Mouse (Mus musculus): Measurements from ENCODE around the gene Dnaja1. TPM values are rescaled to one million over a fixed set of nuclear protein-coding genes. Genes with fewer than 3 reads are reported as not detected.
A peak's percentile ranks its signal among the peaks of the same experiment; 100 is the strongest.

Gene Dnaja1
- polyA plus RNA-seq, 1 experiment from 2014 or later = 261 TPM

DNA sequence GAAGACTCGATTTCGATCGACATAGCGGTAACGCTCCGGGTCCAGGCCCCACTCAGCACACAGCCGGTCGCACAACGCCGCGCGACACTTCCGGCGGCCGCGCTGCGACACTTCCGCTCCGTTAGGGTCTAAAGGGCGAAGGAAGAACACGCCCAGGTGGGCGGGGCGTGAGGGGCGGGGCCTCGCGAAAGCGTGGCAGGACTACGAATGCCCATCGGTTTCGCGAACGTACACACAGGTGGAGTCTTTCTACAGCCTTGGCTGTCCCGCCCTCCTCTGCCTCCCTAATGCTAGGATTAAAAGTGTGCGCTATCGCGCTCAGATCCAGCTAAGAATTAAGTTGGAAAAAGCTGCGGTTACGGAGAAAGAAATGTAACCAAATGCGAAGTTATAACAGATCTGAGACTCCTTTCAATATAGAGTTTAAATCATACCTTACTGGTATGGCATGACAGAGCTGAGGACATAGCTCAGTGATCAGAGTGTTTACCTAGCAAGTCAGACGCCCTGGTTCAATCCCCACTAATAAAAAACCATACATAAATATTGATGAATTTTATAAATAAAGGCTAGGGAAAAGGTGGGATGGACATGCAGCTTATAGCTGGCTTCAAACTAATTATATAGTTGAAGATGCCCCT lies 36.0 kb downstream of the Dnaja1 start, which contains the start of gene Smu1:
Gene Smu1, minus strand, starts transcription at position 144 of the 641 bp plus-strand sequence.
- Histone ChIP-seq H3K36me3 (peaks cover 31% of the 10 kb centered on the region), H3K4me1 (peaks cover 9% of the 10 kb centered on the region), H3K4me2 (peak within 1 kb of the TSS; percentile 73), H3K9me3 (replicated peaks) (no peaks in the 10 kb centered on the region), H3K4me3 (peak within 1 kb of the TSS; percentile 93), H3K9ac (peak within 1 kb of the TSS; percentile 84), H3K27ac (peak within 1 kb of the TSS; percentile 84), H3K27me3 (replicated peaks) (peaks cover 10% of the 10 kb centered on the region; the same call in 1 of the 2 replicates)
- under 1% methylated on average over 40 of the region's 40 CpGs for WGBS (ENCODE audit: insufficient replicate concordance)
- peak; percentile 96 for ATAC-seq

DNA sequence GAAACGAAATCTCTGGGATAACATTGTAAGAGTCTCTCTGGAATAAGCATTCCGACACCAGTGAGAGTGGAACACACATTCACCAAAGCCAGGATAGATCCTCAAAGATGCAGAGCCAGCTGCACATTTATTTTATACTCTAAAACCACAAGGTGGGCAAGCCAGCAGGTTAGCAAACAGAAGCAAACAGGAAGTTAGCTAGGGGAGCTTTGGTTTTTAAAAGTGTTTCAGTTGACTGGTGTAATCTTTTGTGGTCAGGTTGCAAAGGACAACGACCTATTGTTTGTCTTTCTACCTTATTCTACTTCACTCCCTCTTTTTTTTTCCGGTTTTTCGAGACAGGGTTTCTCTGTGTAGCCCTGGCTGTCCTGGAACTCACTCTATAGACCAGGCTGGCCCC lies 37.9 kb downstream of the Dnaja1 start:
- 39% methylated on average over 5 of the region's 5 CpGs for WGBS (ENCODE audit: insufficient replicate concordance)
- Histone ChIP-seq H3K4me2 (no peak overlapping the region), H3K27ac (no peak overlapping the region), H3K9me3 (replicated peaks) (no peaks in the 10 kb centered on the region), H3K27me3 (replicated peaks) (peaks cover 12% of the 10 kb centered on the region; the same call in 1 of the 2 replicates), H3K9ac (no peak overlapping the region), H3K4me1 (peaks cover 9% of the 10 kb centered on the region), H3K36me3 (peaks cover 11% of the 10 kb centered on the region), H3K4me3 (no peak overlapping the region)
- no peak for ATAC-seq

DNA sequence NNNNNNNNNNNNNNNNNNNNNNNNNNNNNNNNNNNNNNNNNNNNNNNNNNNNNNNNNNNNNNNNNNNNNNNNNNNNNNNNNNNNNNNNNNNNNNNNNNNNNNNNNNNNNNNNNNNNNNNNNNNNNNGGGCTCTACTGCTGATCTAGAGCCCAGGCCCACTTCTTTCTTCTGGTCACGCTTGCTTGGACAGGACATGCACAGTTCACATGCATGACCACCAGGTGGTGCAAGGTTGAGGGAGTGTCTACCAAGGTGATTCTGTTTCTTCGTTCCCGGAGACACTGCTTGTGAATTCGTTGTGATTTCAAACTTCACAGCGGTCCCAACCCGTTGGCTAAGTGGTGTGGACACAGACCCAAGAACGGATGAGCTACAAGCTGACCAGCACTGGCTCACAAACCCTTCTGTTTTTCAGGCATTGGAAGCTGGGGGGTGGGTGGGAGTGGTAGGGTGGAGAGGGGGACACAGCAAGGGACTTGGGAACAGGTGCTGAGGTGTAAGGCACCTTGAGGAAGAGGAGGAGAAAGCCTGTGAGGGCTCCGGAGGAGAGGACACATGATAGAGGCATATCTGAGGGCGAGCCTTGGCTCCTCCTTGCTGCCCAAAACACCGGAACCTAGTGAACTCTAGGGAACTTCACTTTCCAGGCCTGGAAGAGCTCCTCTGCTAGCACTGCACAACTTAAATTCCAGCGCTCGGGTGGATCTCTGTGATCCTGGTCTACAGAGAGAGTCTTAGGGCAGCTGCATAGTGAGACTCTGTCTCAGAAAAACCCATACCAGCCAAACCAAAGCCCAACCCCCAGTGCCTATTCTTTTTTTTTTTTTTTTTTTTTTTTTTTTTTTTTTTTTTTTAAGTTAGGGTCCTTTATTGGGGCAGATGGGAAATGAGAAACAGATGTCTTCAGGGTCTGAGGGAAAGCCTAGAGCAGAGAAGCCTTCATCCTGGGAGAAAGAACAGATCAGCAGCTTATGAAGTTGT lies 52.6 kb downstream of the Dnaja1 start:
- no peak overlapping the region for H3K27ac ChIP-seq
- ATAC-seq = 0 out of 2 replicates have a peak, but pooled peaks have one; percentile 28
- WGBS (ENCODE audit: insufficient replicate concordance) = 12% methylated on average over 12 of the region's 12 CpGs
- H3K9me3 ChIP-seq (replicated peaks) = no peaks in the 10 kb centered on the region
- peaks cover 61% of the 10 kb centered on the region for H3K4me1 ChIP-seq
- 0 out of 2 replicates have a peak overlapping the region, but pooled peaks have one; percentile 17 for H3K4me3 ChIP-seq
- no peaks in the 10 kb centered on the region for H3K27me3 ChIP-seq (replicated peaks)
- no peak overlapping the region for H3K9ac ChIP-seq
- H3K36me3 ChIP-seq = no peaks in the 10 kb centered on the region
- peak overlapping the region; percentile 57 for H3K4me2 ChIP-seq

DNA sequence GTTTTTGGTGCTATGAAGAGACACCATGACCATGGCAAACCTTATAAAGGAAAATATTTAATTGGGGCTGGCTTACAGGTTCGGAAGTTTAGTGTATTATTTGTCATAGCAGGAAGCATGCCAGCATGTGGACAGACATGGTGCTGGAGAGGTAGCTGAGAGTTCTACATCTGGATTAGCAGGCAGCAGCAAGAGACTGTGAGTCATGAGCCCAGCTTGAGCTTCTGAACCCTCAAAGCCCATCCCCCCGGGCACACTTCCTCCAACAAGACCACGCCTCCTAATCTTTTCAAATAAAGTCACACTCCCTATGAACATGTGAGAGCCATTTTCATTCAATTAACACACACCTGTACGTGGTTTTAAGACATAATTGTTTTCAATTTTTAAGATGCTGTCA lies 54.5 kb downstream of the Dnaja1 start:
- peaks cover 67% of the 10 kb centered on the region for H3K4me1 ChIP-seq
- no peak for ATAC-seq
- H3K27ac ChIP-seq = no peak overlapping the region
- no peak overlapping the region for H3K9ac ChIP-seq
- H3K36me3 ChIP-seq = no peaks in the 10 kb centered on the region
- H3K27me3 ChIP-seq (replicated peaks) = no peaks in the 10 kb centered on the region
- H3K4me3 ChIP-seq = no peak overlapping the region
- no peak overlapping the region for H3K4me2 ChIP-seq
- H3K9me3 ChIP-seq (replicated peaks) = no peaks in the 10 kb centered on the region
- WGBS (ENCODE audit: insufficient replicate concordance) = 42% methylated on average over 4 of the region's 4 CpGs

DNA sequence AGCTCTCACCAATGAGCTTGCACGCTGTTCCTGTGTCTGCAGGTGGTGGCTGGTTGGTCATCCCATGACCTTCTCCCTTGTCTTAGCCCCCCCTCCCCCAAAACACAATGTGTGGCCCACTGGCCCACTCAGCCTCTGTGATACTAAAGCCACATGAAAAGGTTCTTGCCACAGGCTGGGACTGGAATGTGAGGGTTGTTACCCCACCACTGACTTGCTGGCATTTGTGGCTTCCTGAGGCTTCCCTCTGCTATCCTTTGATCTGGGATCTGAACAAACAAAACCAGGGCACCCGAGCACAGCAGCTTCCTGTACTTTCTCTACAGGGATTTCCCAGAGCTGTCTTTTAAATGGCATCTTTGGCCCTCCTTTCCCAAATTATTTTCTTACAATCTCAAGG lies 55.2 kb downstream of the Dnaja1 start:
- no peak for ATAC-seq
- 44% methylated on average over 2 of the region's 2 CpGs for WGBS (ENCODE audit: insufficient replicate concordance)
- no peak overlapping the region for H3K27ac ChIP-seq

GRCm38 (mm10) chr4:40778656-40779055 lies 56.7 kb downstream of the Dnaja1 start:
- H3K4me1 ChIP-seq = peaks cover 61% of the 10 kb centered on the region
- no peaks in the 10 kb centered on the region for H3K27me3 ChIP-seq (replicated peaks)
- no peak overlapping the region for H3K9ac ChIP-seq
- no peak for ATAC-seq
- no peak overlapping the region for H3K4me3 ChIP-seq
- H3K4me2 ChIP-seq = no peak overlapping the region
- H3K27ac ChIP-seq = no peak overlapping the region
- no peaks in the 10 kb centered on the region for H3K9me3 ChIP-seq (replicated peaks)
- WGBS (ENCODE audit: insufficient replicate concordance) = 57% methylated on average over 6 of the region's 6 CpGs
- no peaks in the 10 kb centered on the region for H3K36me3 ChIP-seq

More for the DNA sequence above, 55.2 kb downstream of the Dnaja1 start:
- no peak overlapping the region for H3K4me2 ChIP-seq
- no peak overlapping the region for H3K9ac ChIP-seq
- H3K36me3 ChIP-seq = no peaks in the 10 kb centered on the region
- no peaks in the 10 kb centered on the region for H3K9me3 ChIP-seq (replicated peaks)
- H3K4me3 ChIP-seq = no peak overlapping the region
- peaks cover 67% of the 10 kb centered on the region for H3K4me1 ChIP-seq
- H3K27me3 ChIP-seq (replicated peaks) = no peaks in the 10 kb centered on the region

- WGBS (ENCODE audit: insufficient replicate concordance) = 4% methylated on average over 3 of the region's 3 CpGs
- H3K4me3 ChIP-seq = no peak overlapping the region
- peak overlapping the region; percentile 64 for H3K27ac ChIP-seq
- no peaks in the 10 kb centered on the region for H3K9me3 ChIP-seq (replicated peaks)
- peak overlapping the region; percentile 59 for H3K4me2 ChIP-seq
- ATAC-seq = no peak
- H3K4me1 ChIP-seq = peaks cover 52% of the 10 kb centered on the region
- H3K36me3 ChIP-seq = no peaks in the 10 kb centered on the region
- no peaks in the 10 kb centered on the region for H3K27me3 ChIP-seq (replicated peaks)
- H3K9ac ChIP-seq = no peak overlapping the region
Observed at GRCm38 (mm10) chr4:40781143-40781542, 59.2 kb downstream of the Dnaja1 start.

GRCm38 (mm10) chr4:40781797-40782495 lies 60.0 kb downstream of the Dnaja1 start:
- peak; percentile 54; the same call in 1 of the 2 replicates for ATAC-seq
- Histone ChIP-seq H3K27ac (peak overlapping the region; percentile 64), H3K9me3 (replicated peaks) (no peaks in the 10 kb centered on the region), H3K4me3 (no peak overlapping the region; the same call in 1 of the 2 replicates), H3K4me2 (peak overlapping the region; percentile 59), H3K36me3 (no peaks in the 10 kb centered on the region), H3K4me1 (peaks cover 44% of the 10 kb centered on the region), H3K9ac (no peak overlapping the region), H3K27me3 (replicated peaks) (no peaks in the 10 kb centered on the region)
- 15% methylated on average over 8 of the region's 8 CpGs for WGBS (ENCODE audit: insufficient replicate concordance)

GRCm38 (mm10) chr4:40783049-40783448 lies 61.1 kb downstream of the Dnaja1 start:
- Histone ChIP-seq H3K9ac (no peak overlapping the region), H3K4me3 (no peak overlapping the region), H3K27me3 (replicated peaks) (no peaks in the 10 kb centered on the region), H3K36me3 (no peaks in the 10 kb centered on the region), H3K4me1 (peaks cover 34% of the 10 kb centered on the region), H3K4me2 (no peak overlapping the region), H3K27ac (no peak overlapping the region), H3K9me3 (replicated peaks) (no peaks in the 10 kb centered on the region)
- WGBS (ENCODE audit: insufficient replicate concordance) = 65% methylated on average over 4 of the region's 4 CpGs
- ATAC-seq = no peak

DNA sequence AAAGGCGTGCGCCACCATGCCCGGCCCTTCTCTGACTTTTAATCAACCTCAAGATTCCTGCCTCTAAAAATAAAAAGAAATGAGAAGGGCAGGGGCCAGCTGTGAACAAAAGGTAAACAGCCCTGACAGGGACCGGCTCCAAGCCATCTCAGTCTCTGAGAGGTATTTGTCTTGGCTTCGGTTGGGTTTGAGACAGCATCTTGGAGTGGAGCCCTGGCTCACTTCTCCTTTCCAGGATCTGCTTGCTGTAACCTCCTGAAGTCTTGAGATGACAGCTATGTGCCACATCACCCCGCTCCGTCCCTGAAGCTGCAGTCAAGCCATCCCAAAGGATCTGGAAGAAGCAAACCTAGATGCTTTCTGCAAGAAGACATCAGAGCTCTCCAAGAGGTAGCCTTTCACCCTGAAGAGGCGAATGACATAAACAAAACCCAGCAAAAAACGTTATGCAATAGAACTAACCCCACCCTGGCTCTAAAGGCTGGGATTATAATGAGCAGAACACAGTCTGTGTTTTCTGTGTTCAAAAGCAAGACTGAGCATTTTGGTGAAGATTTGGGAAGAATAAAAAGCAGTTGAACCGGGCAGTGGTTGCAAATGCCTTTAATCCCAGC lies 62.7 kb downstream of the Dnaja1 start:
- Histone ChIP-seq H3K4me3 (no peak overlapping the region), H3K9me3 (replicated peaks) (no peaks in the 10 kb centered on the region), H3K27ac (no peak overlapping the region), H3K4me1 (peaks cover 34% of the 10 kb centered on the region), H3K9ac (no peak overlapping the region), H3K4me2 (no peak overlapping the region), H3K36me3 (no peaks in the 10 kb centered on the region), H3K27me3 (replicated peaks) (no peaks in the 10 kb centered on the region)
- 67% methylated on average over 10 of the region's 10 CpGs for WGBS (ENCODE audit: insufficient replicate concordance)
- no peak for ATAC-seq

- no peaks in the 10 kb centered on the region for H3K36me3 ChIP-seq
- WGBS (ENCODE audit: insufficient replicate concordance) = 54% methylated on average over 9 of the region's 9 CpGs
- H3K9ac ChIP-seq = no peak overlapping the region
- no peaks in the 10 kb centered on the region for H3K27me3 ChIP-seq (replicated peaks)
- H3K9me3 ChIP-seq (replicated peaks) = no peaks in the 10 kb centered on the region
- ATAC-seq = peak; percentile 74
- peaks cover 27% of the 10 kb centered on the region for H3K4me1 ChIP-seq
- H3K4me2 ChIP-seq = no peak overlapping the region
- H3K27ac ChIP-seq = no peak overlapping the region
- no peak overlapping the region for H3K4me3 ChIP-seq
Observed at GRCm38 (mm10) chr4:40785620-40786166, 63.7 kb downstream of the Dnaja1 start.
